Mouse (Mus musculus) forebrain, postnatal 0 days (tissue): ENCODE measurements around the gene Gm21637. TPM values are rescaled to one million over a fixed set of nuclear protein-coding genes. Genes with fewer than 3 reads are reported as not detected.
"Not testable (repeated sequence)": the region's sequence is repeated elsewhere in the genome, so short reads cannot be mapped to it uniquely, and the experiment has no call there.

ENCODE experiments used
- ATAC-seq: fragments of 200-750 bp; cut with Nextera tagmentation; 2 replicates; pipeline ENCODE4 v1.8.0; 2017; ENCODE audit warnings: mild to moderate bottlenecking, moderate library complexity
- DNase-seq: peaks from one replicate; pipeline ENCODE4 v3.0.0-alpha.2; 2015
- H3K27ac ChIP-seq: fragments of 300-500 bp; sonication (generic); 2 replicates; pipeline ENCODE4 v1.5.1; 2014; ENCODE audit warnings: low read depth, mild to moderate bottlenecking, antibody characterized with exemption, low read length, moderate library complexity, mixed read lengths
- H3K27me3 ChIP-seq: fragments of 300-500 bp; sonication (generic); 2 replicates; pipeline ENCODE4 v1.6.1; 2014; ENCODE audit warnings: mild to moderate bottlenecking, low read length, mixed read lengths; ENCODE audit not compliant: insufficient read depth
- H3K36me3 ChIP-seq: fragments of 300-500 bp; sonication (generic); 2 replicates; pipeline ENCODE4 v1.6.1; 2014; ENCODE audit warnings: mild to moderate bottlenecking, moderate library complexity; ENCODE audit not compliant: insufficient read depth
- H3K4me1 ChIP-seq: fragments of 300-500 bp; sonication (generic); 2 replicates; pipeline ENCODE4 v1.6.1; 2014; ENCODE audit warnings: antibody characterized with exemption; ENCODE audit not compliant: insufficient read depth
- H3K4me2 ChIP-seq: fragments of 300-500 bp; sonication (generic); 2 replicates; pipeline ENCODE4 v1.6.1; 2014; ENCODE audit warnings: low read depth, mild to moderate bottlenecking, moderate library complexity
- H3K4me3 ChIP-seq: fragments of 300-500 bp; sonication (generic); 2 replicates; pipeline ENCODE4 v1.5.1; 2014; ENCODE audit warnings: low read depth, low read length, mixed read lengths
- H3K9ac ChIP-seq: fragments of 300-500 bp; sonication (generic); 2 replicates; pipeline ENCODE4 v1.6.1; 2014; ENCODE audit warnings: mild to moderate bottlenecking
- H3K9me3 ChIP-seq: fragments of 300-500 bp; sonication (generic); 2 replicates; pipeline ENCODE4 v1.6.1; 2016; ENCODE audit warnings: low read length
- WGBS: fragments of 180-500 bp; shearing (Covaris S2); extraction: QIAGEN DNeasy Blood & Tissue Kit; methylation state at CpG from one replicate; pipeline ENCODE4 v1.1.7; 2014; 5-methylcytosine and 5-hydroxymethylcytosine counted together
- polyA plus RNA-seq: library from polyadenylated mRNA; unstranded; fragments of >200 nt; fragmentation: Nextera tagmentation; extraction: Ambion mirVana; gene quantifications from 2 replicates; pipeline ENCODE4 v1.2.1, GENCODE M21; 2015
- total RNA-seq: library from RNA; depleted of rRNA; stranded (reverse); fragments of >200 nt; gene quantifications from 2 replicates; pipeline ENCODE4 v1.2.3, GENCODE M21; 2014; rRNA removed

Gene Gm21637
- total RNA-seq (not detected in 2 replicates), polyA plus RNA-seq (not detected in 2 replicates)

GRCm38 (mm10) chrX:31961744-31962143, at the start of gene Gm21637:
Gene Gm21637, plus strand, starts transcription at chrX:31962044.
- not testable (repeated sequence) for DNase-seq, H3K9me3 ChIP-seq, H3K9ac ChIP-seq, ATAC-seq, H3K4me3 ChIP-seq, H3K27me3 ChIP-seq, H3K36me3 ChIP-seq, H3K27ac ChIP-seq, H3K4me1 ChIP-seq, H3K4me2 ChIP-seq
- no CpG with 5 or more reads among the region's 1 CpGs for WGBS

Other genes with a start within 250 kb of the Gm21637 start
- not detected in 2 replicates for gene Btbd35f25, start 244.9 kb upstream of the Gm21637 start, total RNA-seq
- gene Btbd35f25, start 244.9 kb upstream of the Gm21637 start, polyA plus RNA-seq: not detected in 2 replicates
- not detected in 2 replicates for gene Btbd35f22, start 85.8 kb downstream of the Gm21637 start, total RNA-seq
- gene Btbd35f22, start 85.8 kb downstream of the Gm21637 start, polyA plus RNA-seq: not detected in 2 replicates